Mouse (Mus musculus) adrenal gland, adult 8-10 months (tissue): Measurements from ENCODE around the gene Rab4b. TPM values are rescaled to one million over a fixed set of nuclear protein-coding genes. Genes with fewer than 3 reads are reported as not detected.
A peak's percentile ranks its signal among the peaks of the same experiment; 100 is the strongest.

Experiments used
- DNase-seq: peaks from one replicate; pipeline ENCODE4 v3.0.0; 2022
- microRNA-seq, 2 experiments: library from miRNA; unstranded; fragments of <30 nt; microRNA quantifications; one replicate each; pipeline ENCODE4 v1.2.0; 2022
- total RNA-seq, 4 experiments: library from RNA; stranded (reverse); gene quantifications; 2 replicates each; pipeline ENCODE4 v1.2.4; 2022

The Rab4b gene
- total RNA-seq, 4 experiments from 2014 or later: 60.6 to 88.0 (median 81.4) TPM

DNA sequence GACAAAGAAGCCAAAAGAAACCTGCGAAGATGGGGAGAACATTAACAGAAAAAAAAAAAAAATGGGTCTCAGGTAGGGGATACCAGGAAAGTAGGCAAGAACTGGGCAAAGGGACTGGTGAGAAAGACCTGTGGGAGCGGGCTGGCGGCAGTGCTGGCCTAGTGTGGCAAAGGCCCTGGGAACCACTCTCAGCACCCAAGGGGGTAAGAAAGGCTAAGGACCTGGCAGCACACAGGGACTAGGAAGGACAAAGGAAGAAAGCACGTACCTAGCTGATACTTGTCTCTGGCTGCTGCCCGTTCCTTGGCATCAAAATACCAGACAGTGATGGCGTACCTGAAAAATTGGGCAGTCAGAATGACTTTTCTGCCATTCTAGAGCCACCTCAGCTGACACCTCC, 19.4 kb downstream of the Rab4b start:
- no peak for DNase-seq

DNA sequence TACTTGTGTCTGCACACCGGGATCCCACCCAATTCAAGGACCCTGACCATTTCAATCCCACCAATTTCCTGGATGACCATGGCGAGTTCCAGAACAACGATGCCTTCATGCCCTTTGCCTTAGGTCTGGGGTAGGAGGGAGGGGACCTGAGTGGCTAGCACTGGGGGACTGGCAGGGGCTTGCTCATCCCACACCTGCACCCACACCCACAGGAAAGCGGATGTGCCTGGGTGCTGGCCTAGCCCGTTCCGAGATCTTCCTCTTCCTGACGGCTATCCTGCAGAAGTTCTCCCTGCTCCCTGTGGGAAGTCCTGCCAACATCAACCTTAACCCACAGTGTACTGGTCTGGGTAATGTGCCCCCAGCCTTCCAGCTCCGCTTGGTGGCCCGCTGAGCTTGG, 20.5 kb downstream of the Rab4b start:
- no peak for DNase-seq

DNA sequence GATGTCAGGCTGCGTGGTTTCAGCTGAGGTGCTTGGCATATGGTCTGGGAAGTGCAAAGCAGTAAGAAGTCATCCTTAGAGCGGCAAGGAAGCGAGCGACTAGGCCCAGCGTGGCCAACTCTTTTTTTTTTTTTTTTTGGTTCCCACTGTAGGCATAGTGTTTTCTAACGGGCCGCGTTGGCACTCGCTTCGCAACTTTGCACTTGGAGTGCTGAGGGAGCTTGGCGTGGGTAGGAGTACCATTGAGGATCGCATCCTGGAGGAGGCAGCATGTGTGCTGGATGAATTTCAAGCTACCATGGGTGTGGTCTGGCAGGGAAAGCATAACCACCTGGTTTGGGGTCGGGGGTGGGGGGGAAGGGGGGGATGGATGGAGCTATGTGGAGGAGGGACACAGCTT, 22.7 kb downstream of the Rab4b start:
- no peak for DNase-seq

DNA sequence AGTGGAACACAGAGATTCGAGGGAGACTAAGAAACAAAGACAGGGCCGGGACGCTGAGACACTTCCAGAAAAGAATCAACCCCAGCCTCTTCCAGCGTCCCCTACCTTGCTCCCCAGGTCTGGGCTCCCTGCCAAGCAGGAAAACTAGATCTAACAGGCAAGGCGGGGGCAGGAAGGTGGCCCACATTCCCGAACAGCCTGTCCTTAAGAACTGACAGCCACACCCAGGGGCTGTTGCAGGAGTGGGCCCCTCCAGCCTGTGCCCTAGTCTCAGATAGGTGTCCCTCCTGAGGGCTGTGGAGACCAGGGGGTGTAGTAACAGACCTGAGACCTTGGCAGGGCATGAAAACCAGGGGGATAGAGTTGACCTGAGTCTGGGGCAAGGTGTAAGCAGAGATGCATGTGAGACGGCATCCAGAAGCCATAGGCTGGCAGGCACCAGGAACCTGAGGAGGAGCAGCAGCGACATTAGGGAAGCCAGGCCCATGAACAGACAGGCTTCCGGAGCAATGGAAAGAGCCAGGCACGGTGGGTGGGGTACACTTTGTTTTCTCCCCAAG, 25.4 kb downstream of the Rab4b start, which contains the start of gene Cyp2t4:
Gene Cyp2t4 (plus strand): TSS at position 510 of the 560 bp plus-strand sequence.
- no peak for DNase-seq

DNA sequence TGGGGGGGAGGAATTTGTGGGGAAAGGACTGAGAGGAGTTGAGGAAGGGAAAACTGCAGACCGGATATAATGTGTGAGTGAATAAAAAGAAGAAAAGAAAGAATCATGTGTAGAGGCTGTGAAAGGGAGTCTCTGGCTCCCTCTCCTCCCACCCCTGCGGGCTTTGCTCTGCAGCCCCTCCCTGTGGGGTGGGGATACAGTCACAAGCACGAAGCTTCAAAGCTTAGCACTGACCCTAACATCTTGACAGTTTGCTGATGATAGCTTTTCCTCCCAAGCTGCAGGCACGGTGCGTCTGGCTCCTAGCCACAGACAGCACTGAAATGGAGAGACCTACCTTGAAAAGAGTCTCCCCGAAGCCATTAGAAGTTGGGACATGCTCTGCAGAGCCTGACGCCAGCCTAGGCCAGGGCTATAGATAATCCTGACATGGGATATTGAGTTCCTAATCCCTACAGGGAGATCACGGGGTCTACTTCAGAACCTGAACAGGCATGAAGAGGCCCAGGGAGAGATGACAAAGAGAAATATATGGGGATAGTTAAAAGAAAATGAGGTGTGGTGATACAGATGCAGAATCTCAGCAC, 42.2 kb downstream of the Rab4b start:
- no peak for DNase-seq

DNA sequence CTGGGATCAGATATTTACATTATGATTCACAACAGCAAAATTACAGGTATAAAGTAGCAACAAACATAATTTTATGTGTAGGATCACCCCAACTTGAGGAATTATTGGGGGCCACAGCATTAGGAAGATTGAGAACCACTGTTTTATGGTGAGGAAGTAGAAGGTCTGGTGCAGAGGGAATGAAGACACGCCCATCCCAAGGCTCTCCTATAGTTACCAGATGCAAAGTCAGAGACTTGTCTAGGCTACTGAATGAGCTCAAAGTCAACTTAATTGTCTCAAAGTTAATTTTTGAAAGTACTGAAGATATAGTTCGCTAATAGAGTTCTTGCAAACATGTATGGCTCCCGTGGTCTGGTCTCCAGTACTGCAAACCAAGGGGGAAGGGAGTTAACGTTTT, 44.9 kb downstream of the Rab4b start:
- no peak for DNase-seq

DNA sequence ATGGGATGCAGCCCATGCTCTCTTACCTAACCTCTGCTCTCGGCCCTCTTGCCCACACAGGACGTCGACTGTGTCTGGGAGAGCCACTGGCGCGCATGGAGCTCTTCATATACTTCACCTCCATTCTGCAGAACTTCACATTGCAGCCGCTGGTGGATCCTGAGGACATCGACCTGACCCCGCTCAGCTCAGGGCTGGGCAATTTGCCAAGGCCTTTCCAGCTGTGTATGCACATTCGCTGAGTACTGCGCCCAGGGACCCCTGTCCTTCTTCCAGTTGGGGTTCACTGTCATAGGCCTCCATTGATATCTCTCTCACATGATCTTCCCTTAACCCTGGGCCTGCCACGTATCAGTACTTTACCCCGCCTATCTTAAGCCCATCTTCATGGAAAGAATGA, 45.5 kb downstream of the Rab4b start:
- DNase-seq: no peak

DNA sequence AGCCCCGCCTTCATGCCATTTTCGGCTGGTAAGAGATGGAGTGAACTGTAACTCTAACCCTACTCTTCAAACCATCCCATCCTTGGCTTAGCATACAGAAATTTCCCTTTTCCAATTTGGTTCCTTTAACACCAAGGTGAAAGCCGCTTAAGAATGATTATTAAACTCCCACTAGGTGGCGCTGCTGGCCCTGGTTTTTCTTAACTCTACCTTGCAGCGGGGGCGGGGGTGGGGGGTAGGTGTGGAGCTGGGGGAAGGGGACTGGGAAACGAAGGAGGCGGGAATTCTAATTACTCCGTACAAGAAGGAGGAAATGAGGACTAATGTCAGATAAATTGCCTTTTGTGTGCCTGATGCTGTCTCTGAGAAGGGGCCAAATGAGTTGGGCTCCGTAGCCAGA, 46.1 kb downstream of the Rab4b start:
- no peak for DNase-seq

DNA sequence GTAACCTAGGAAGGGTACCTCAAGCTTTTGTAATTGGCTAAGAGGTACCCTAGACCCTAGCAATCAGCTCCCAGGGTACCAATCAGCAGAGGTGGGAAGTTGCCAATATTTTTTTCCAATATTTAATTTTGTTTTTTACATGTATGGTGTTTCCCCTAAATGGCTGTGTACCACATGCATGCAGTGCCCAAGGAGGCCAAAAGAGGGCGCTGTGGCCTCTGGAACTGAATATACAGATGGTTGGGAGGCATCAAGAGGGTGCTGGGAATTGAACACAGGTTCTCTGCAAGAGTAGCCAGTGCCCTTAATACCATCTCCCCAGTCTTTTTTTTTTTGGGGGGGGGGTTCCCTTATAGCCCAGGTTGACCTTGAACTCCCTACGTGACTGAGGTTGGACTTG, 47.3 kb downstream of the Rab4b start:
- no peak for DNase-seq

DNA sequence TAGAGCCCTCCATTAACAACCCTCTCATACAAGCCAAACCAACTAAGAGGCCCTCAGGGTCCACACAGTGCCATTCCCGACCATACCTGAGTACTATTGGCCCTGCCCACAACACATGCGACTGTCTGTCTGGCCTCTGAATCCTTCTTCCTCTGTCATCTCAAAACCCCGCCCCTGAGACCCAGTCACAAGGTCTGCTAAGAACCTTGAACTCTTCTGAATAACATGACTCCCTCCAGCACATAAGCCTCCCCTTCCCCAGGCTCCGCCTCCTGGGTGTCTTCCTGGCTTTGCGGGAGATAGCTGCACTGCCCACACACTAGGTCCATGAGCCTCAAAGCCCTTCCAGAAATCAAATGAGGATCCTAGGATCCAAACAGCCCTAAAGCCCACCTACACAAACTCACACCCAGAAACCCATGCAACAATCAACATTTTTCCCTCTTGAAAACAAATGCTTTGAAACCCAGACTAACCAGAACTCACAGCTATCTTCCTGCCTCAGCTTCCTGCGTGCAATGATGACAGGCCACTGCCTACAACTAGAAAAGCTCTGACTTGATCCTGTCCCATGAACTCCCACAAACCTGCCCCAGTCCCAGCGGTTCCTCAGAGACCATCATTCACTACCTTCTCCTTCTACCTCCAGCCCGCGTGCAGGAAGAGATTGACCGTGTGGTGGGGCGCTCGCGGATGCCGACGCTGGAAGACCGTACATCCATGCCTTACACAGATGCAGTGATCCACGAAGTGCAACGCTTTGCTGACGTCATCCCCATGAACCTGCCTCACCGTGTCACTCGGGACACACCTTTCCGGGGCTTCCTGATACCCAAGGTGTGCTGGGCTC, 48.0 kb downstream of the Rab4b start:
- DNase-seq: no peak

DNA sequence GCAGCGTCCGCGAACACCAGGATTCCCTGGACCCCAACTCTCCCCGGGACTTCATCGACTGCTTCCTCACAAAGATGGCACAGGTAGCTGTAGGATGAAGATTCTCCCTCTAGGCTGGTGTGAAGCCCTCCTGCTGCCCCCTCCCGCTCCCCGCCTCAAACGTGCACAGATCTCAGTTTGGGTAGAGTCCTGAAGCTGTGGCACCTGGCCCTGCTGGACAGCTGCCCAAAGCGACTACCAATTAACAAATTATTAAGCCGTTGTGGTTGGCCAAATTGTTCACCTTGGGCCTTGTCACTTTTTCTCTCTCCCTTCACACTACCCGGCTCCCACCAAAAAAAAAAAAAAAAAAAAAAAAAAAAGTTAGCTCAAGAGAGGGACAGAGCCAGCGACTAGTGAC, 48.9 kb downstream of the Rab4b start:
- DNase-seq: no peak

DNA sequence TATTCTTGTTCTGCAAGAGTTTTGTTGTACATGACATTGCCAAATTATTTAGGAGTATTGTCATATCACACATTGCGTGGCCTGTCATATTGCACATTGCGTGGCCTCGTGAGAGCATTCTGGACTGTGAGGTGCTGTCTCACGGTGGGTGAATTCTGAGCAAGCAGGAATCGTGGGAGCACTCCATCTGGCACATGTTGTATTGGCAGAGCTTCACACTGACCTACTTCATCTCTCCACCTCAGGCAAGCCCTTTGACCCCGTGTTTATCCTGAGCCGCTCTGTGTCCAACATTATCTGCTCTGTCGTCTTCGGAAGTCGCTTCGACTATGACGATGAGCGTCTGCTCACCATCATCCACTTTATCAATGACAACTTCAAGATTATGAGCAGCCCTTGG, 49.8 kb downstream of the Rab4b start:
- no peak for DNase-seq

DNA sequence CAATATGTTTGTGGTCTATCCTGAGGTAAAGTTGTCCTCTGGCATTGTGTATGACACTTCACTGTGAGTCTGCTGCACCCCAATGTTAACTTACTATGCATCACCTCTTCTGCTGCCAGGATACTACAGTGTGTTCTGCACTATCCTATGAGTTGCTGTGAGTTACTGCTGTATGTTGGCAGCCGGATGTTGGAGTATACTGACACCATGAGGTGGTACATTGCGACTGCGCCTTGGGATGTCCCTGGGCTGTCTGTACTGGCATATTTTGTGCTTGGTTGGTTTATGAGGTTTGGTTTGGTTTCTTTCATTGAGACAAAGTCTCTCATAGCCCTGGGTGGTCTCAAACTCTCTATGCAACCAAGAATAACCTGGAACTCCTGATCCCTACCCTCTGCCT, 50.5 kb downstream of the Rab4b start:
- no peak for DNase-seq

DNA sequence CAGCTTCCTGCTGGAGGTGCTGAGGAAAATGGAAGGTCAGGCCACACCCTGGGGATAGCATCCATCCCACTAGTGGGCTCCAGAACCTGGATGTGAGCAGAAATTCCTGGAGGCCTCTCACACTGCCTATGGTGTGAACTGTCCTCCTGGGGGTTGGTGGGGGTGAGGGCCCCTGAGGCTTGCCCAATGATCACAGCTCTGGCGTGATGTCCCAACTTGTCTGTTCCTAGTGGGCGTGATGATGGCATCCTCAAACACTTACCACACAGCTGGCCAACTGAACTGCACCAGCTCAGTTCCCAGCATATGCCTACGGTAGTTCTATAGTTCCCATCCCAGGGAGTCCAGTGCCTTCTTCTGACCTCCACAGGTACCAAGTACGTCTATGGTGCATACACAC, 53.7 kb downstream of the Rab4b start:
- no peak for DNase-seq

DNA sequence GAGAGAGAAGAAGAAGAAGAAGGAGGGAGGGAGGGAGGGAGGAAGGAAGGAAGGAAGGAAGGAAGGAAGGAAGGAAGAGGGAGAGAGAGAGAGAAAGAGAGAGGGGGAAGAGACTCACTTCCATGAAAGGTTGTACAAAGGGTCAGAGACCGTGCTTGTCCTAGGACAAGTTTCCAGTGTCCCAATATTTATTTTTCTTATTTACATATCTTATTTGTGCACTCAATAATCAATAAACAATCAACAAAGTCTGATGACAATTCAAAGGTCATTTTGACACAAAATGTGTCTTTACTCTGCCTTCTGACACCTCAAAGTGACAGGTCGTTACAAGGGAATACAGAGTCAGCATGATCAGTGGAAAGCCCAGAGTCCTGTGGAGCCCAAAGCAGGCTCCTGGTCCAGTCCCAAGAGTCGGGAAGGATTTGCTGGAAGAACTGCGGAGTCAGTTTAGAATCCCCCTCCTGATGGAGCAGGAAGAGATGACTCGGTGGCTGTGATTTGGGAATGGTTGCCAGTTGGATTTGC, 54.3 kb downstream of the Rab4b start:
- no peak for DNase-seq

DNA sequence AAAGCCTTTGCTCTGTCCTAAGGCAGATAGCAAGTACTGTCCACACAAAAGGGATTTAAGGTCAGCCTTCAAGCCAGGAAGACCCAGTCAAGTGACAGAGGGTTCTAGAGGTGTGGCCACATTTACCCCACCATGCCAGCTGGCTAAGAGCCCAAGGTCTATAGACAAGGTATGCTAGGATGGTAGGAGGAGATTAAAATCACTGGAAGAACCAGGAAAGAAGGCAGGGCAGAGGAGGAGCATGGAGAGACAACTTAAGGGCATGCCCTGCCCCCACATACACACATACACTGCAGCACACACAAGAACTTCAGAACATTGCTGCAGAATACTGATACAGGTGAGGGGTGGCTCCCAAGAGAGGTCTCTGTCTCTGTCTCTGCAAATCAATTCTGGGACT, 59.0 kb downstream of the Rab4b start, which contains the start of gene Cyp2f2:
Gene Cyp2f2 (plus strand): TSS at position 234 of the 400 bp plus-strand sequence.
- DNase-seq: peak; percentile 72

Small RNA genes lying within 50 kb of the gene (microRNA-seq; reads per million reads assigned to microRNA genes)
- gene Mir1191: 0 to 0.53 reads per million in 2 experiments
- gene Mir3101: 0 to 0.50 reads per million in 2 experiments

Other genes starting within 250 kb of the Rab4b start
- not detected for gene Cyp2a22, start 239.5 kb downstream of the Rab4b start, total RNA-seq
- 1 to 10 TPM in 2 of 4 experiments, under 1 TPM in 2; 0.12 to 2.1 (median 1.1) TPM for gene Cyp2a12, start 149.8 kb downstream of the Rab4b start, total RNA-seq
- gene Cyp2f2, start 59.0 kb downstream of the Rab4b start, total RNA-seq: 100 to 1,000 TPM in 2 of 4 experiments, 1 to 10 TPM in 2; 4.1 to 631 (median 184) TPM
- gene Cyp2t4, start 25.2 kb downstream of the Rab4b start, total RNA-seq: not detected
- gene Egln2, start 12.1 kb downstream of the Rab4b start, total RNA-seq: 100 to 1,000 TPM in 3 of 4 experiments, 10 to 100 TPM in 1; 98.6 to 118 (median 107) TPM
- gene Gm21983, start 2.2 kb upstream of the Rab4b start, total RNA-seq: not detected
- under 1 TPM in 2 of 4 experiments, not detected in 2; 0.32 to 0.64 TPM for gene Mia, start 2.3 kb upstream of the Rab4b start, total RNA-seq
- gene BC024978, start 16.9 kb upstream of the Rab4b start, total RNA-seq: 10 to 100 TPM; 24.7 to 29.3 (median 27.4) TPM
- gene Snrpa, start 17.4 kb upstream of the Rab4b start, total RNA-seq: 10 to 100 TPM; 77.5 to 97.0 (median 85.2) TPM
- gene Itpkc, start 49.8 kb upstream of the Rab4b start, total RNA-seq: 10 to 100 TPM; 15.5 to 17.2 (median 16.2) TPM
- gene Coq8b, start 54.1 kb upstream of the Rab4b start, total RNA-seq: 10 to 100 TPM; 42.5 to 85.7 (median 61.0) TPM
- gene Numbl, start 79.5 kb upstream of the Rab4b start, total RNA-seq: 10 to 100 TPM in 3 of 4 experiments, 1 to 10 TPM in 1; 8.9 to 16.2 (median 14.1) TPM
- gene Ltbp4, start 158.8 kb upstream of the Rab4b start, total RNA-seq: 100 to 1,000 TPM in 3 of 4 experiments, 10 to 100 TPM in 1; 90.9 to 117 (median 108) TPM
- gene Shkbp1, start 177.1 kb upstream of the Rab4b start, total RNA-seq: 10 to 100 TPM; 19.4 to 41.1 (median 29.7) TPM
- 1 to 10 TPM in 1 of 4 experiments, not detected in 3; 4.0 TPM for gene Gm20479, start 178.5 kb upstream of the Rab4b start, total RNA-seq